Mouse (Mus musculus): ENCODE measurements around the gene Gm20388. TPM values are rescaled to one million over a fixed set of nuclear protein-coding genes. Genes with fewer than 3 reads are reported as not detected.
"Not testable (repeated sequence)": the region's sequence is repeated elsewhere in the genome, so short reads cannot be mapped to it uniquely, and the experiment has no call there.

The Gm20388 gene
- polyA plus RNA-seq, 1 experiment from 2014 or later: not detected

DNA sequence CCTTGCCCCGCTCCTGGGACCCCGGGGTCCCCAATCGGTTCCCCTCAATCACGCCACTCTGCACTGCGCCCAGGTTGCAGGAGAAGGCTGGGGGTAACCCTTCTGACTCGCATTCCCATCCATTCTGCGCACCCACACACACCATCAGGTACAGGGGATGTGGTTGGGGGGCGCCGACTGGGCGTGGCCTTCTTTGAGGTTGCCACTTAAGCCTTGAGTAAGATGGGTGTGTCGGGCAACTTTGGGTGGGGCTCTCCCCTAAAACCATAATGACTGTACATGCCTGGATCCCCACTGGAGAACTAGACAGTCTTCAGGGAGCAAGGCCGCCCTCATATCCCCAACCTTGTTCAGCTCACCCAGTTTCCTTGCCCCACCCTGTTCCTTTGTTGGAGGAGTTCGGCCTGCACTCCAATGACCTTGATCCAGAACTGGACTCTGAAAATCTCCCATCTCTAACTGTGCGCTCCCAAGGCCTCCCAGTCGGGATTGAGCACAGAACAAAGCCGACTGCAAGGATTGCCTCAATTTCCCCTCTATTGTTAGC is 3501.2 kb downstream of the Gm20388 start:
- Histone ChIP-seq H3K36me3 (ENCODE audit: control insufficient read depth, insufficient read depth, low read length) (no peaks in the 10 kb centered on the region), H3K4me2 (ENCODE audit: low read length) (peak overlapping the region; percentile 56), H3K9ac (ENCODE audit: low read length) (no peak overlapping the region), H3K27ac (replicated peaks in 1 of 2; ENCODE audit: control insufficient read depth in 1 of 2, insufficient read depth in 1 of 2, low read depth in 2 of 2, low read length in 2 of 2) (no peak overlapping the region), H3K9me3 (ENCODE audit: control insufficient read depth, low read length) (no peaks in the 10 kb centered on the region), H3K4me1 (ENCODE audit: control insufficient read depth in 2 of 2, insufficient read depth in 2 of 2, low read length in 2 of 2) (peaks cover 27 to 30% of the 10 kb centered on the region in 2 experiments), H3K4me3 (ENCODE audit: control insufficient read depth in 1 of 2, insufficient read depth in 1 of 2, low read depth in 1 of 2, low read length in 2 of 2) (peak overlapping the region; percentile 33), H3K27me3 (ENCODE audit: control insufficient read depth, insufficient read depth, low read length) (peaks cover 52% of the 10 kb centered on the region)
- 12% methylated on average over 16 of the region's 16 CpGs for WGBS
- ATAC-seq (ENCODE audit: insufficient number of reproducible peaks, insufficient read depth, low FRiP score, low read depth): peak; percentile 10; the same call in 1 of the 2 replicates

DNA sequence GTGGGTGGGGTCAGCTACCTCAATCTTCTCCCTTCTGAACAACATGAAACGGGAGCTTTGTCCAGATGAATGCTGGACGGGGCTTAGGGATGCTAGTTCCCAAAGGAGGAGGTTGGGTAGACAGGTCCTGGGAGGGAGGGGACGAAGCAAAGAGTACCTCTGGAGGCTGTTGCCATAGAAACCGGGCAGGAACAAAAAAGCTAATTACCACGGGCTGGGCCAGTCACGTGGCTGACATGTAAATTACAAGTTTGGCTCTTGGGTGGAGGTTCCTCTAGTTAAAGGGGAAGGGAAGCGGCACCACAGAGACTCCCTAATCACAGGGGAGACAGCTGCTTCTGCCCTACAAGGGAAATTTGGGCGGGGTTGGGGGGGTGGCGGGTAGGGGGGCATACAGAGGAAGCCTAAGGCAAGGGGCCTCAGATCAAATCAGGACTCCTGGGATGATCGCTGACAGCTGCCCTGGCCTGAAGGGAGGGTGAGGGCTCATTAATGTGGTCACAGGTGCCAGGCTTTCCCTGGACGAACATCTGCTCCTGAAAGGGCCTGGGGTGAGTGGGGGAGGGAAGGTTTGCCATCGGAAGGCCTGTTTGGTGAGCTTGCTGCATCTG is 3502.0 kb downstream of the Gm20388 start:
- no peak overlapping the region for H3K4me2 ChIP-seq (ENCODE audit: low read length)

DNA sequence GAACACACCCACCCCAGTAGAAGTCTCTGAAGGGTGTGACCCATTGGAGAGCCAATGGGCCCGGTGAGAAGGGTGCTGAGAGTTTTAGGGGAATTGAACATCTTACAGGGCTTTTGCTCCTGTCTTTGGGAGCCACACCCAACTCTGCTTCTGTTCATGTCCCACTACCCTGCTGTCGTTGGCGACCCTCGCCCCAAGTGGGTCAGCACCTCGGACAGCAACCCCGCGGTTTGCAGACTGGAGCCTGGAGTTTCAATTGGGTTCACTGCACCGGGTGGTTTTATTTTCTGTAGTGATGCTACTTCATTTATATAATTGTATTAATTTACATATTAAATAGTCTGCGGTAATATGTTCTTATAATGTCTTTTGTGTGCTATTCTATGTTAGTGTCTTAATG is 3503.6 kb downstream of the Gm20388 start:
- Histone ChIP-seq H3K4me3 (ENCODE audit: control insufficient read depth in 1 of 2, insufficient read depth in 1 of 2, low read depth in 1 of 2, low read length in 2 of 2) (no peak overlapping the region), H3K27me3 (ENCODE audit: control insufficient read depth, insufficient read depth, low read length) (peaks cover 46% of the 10 kb centered on the region), H3K4me1 (ENCODE audit: control insufficient read depth in 2 of 2, insufficient read depth in 2 of 2, low read length in 2 of 2) (peaks cover 16 to 26% of the 10 kb centered on the region in 2 experiments), H3K4me2 (ENCODE audit: low read length) (no peak overlapping the region), H3K36me3 (ENCODE audit: control insufficient read depth, insufficient read depth, low read length) (no peaks in the 10 kb centered on the region), H3K27ac (replicated peaks in 1 of 2; ENCODE audit: control insufficient read depth in 1 of 2, insufficient read depth in 1 of 2, low read depth in 2 of 2, low read length in 2 of 2) (no peak overlapping the region), H3K9ac (ENCODE audit: low read length) (no peak overlapping the region), H3K9me3 (ENCODE audit: control insufficient read depth, low read length) (no peaks in the 10 kb centered on the region)
- ATAC-seq (ENCODE audit: insufficient number of reproducible peaks, insufficient read depth, low FRiP score, low read depth): no peak
- 7% methylated on average over 9 of the region's 9 CpGs for WGBS

More for the DNA sequence above, 3502.0 kb downstream of the Gm20388 start:
- Histone ChIP-seq H3K9me3 (ENCODE audit: control insufficient read depth, low read length) (no peaks in the 10 kb centered on the region), H3K4me1 (ENCODE audit: control insufficient read depth in 2 of 2, insufficient read depth in 2 of 2, low read length in 2 of 2) (peaks cover 27 to 30% of the 10 kb centered on the region in 2 experiments), H3K36me3 (ENCODE audit: control insufficient read depth, insufficient read depth, low read length) (no peaks in the 10 kb centered on the region), H3K27ac (replicated peaks in 1 of 2; ENCODE audit: control insufficient read depth in 1 of 2, insufficient read depth in 1 of 2, low read depth in 2 of 2, low read length in 2 of 2) (no peak overlapping the region), H3K27me3 (ENCODE audit: control insufficient read depth, insufficient read depth, low read length) (peaks cover 48% of the 10 kb centered on the region), H3K9ac (ENCODE audit: low read length) (no peak overlapping the region), H3K4me3 (ENCODE audit: control insufficient read depth in 1 of 2, insufficient read depth in 1 of 2, low read depth in 1 of 2, low read length in 2 of 2) (no peak overlapping the region)
- ATAC-seq (ENCODE audit: insufficient number of reproducible peaks, insufficient read depth, low FRiP score, low read depth): no peak
- 6% methylated on average over 12 of the region's 12 CpGs for WGBS

DNA sequence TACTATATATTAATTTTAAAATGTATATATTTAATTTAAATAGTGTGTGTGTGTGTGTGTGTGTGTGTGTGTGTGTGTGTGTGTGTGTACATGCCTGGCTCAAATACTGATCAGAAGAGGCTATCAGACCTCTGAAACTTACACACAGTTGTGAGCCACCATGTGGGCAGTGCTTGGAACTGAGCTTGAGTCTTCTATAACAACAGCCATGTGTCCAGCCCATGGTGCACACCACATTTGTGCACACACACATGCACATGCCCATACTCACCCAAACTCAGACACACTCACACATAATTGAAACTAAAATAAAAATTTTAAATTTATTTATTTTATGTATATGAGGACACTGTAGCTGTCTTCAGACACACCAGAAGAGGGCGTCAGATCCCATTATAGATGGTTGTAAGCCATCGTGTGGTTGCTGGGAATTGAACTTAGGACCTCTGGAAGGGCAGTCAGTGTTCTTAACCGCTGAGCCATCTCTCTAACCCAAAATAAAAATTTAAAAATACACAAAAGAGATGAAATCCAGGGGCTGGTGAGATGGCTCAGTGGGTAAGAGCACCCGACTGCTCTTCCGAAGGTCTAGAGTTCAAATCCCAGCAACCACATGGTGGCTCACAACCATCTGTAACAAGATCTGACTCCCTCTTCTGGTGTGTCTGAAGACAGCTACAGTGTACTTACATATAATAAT is 3504.5 kb downstream of the Gm20388 start:
- H3K9ac ChIP-seq (ENCODE audit: low read length); H3K4me3 ChIP-seq (ENCODE audit: control insufficient read depth in 1 of 2, insufficient read depth in 1 of 2, low read depth in 1 of 2, low read length in 2 of 2); H3K27ac ChIP-seq (replicated peaks in 1 of 2; ENCODE audit: control insufficient read depth in 1 of 2, insufficient read depth in 1 of 2, low read depth in 2 of 2, low read length in 2 of 2); H3K9me3 ChIP-seq (ENCODE audit: control insufficient read depth, low read length); ATAC-seq (ENCODE audit: insufficient number of reproducible peaks, insufficient read depth, low FRiP score, low read depth); H3K4me2 ChIP-seq (ENCODE audit: low read length); H3K36me3 ChIP-seq (ENCODE audit: control insufficient read depth, insufficient read depth, low read length): not testable (repeated sequence)
- H3K4me1 ChIP-seq (ENCODE audit: control insufficient read depth in 2 of 2, insufficient read depth in 2 of 2, low read length in 2 of 2): peaks cover 7 to 17% of the 10 kb centered on the region in 2 experiments
- 71% methylated on average over 5 of the region's 5 CpGs for WGBS
- peaks cover 43% of the 10 kb centered on the region for H3K27me3 ChIP-seq (ENCODE audit: control insufficient read depth, insufficient read depth, low read length)

DNA sequence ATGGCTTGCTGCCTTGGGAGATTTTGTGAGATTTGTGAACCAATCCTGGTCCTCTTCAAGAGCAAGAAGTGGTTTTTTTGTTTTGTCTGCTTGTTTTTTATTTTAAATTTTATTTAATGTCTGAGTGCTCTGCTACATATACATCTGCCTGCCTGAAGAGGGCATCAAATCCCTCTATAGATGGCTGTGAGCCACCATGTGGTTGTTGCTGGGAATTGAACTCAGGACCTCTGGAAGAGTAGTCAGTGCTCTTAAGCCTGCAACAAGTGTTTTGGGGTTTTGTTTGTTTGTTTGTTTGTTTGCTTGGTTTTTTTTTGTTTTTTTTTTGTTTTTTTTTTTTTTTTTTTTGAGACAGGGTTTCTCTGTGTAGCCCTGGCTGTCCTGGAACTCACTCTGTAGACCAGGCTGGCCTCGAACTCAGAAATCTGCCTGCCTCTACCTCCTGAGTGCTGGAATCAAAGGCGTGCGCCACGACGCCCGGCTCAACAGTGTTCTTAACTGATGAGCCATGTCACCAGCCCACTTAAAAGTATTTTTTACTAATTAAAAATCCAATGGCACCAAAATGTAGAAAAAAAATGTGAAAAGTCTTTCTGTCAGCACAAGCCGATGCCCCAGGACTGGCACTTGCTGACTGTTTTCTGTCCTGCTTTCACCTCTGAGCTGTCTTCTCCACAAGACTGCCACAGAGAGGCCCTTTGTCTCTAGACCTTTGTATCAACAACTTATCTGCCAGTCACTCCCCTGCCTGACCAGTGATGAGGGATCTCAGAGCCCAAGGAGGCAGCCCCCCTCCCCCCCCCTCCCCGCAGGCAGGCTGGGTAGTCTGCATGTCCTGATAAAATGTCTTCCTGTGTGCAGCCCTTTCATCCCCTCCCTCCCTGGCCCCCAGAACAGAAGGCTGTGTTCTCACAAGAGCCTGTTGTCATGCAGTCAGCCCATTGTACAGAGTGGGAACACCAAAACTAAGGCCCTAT is 3505.6 kb downstream of the Gm20388 start:
- H3K27ac ChIP-seq (replicated peaks in 1 of 2; ENCODE audit: control insufficient read depth in 1 of 2, insufficient read depth in 1 of 2, low read depth in 2 of 2, low read length in 2 of 2): no peak overlapping the region
- H3K4me1 ChIP-seq (ENCODE audit: control insufficient read depth in 2 of 2, insufficient read depth in 2 of 2, low read length in 2 of 2): peaks cover 0 to 6% of the 10 kb centered on the region in 2 experiments; a peak in 1 of 4 replicates
- H3K9ac ChIP-seq (ENCODE audit: low read length): no peak overlapping the region
- peaks cover 32% of the 10 kb centered on the region for H3K27me3 ChIP-seq (ENCODE audit: control insufficient read depth, insufficient read depth, low read length)
- H3K4me2 ChIP-seq (ENCODE audit: low read length): no peak overlapping the region
- WGBS: 48% methylated on average over 8 of the region's 8 CpGs
- no peaks in the 10 kb centered on the region for H3K36me3 ChIP-seq (ENCODE audit: control insufficient read depth, insufficient read depth, low read length)
- no peak for ATAC-seq (ENCODE audit: insufficient number of reproducible peaks, insufficient read depth, low FRiP score, low read depth)
- no peaks in the 10 kb centered on the region for H3K9me3 ChIP-seq (ENCODE audit: control insufficient read depth, low read length)
- no peak overlapping the region for H3K4me3 ChIP-seq (ENCODE audit: control insufficient read depth in 1 of 2, insufficient read depth in 1 of 2, low read depth in 1 of 2, low read length in 2 of 2)

DNA sequence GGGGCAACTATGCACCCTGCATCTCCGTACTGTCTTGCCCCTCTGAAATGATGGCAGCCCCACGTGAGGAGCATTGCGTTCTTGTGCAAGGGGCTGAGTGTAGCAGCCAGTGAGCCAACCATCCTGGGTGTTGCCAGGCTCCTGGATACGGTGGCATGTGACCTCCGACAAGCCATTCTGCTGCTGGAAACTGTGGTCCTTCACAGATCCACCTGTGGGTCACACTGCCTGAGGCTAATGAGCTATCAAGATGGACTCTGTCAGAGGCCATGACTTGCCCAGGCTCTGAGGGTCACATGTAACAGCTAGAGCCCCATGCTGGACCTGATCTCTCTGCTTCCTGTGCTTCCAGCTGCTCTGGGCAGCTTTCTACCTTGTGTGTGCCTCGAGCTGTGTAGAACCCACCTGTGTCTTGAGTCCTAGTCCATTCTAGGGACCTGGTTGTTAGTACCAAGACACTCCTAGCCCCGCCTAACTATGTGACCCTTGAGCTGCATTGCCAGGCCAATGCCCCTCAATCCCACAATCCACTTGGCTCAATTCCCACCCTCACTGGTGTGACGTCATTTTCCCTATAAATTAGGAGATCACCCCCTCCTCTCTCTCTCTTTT is 3506.4 kb downstream of the Gm20388 start:
- H3K4me3 ChIP-seq (ENCODE audit: control insufficient read depth in 1 of 2, insufficient read depth in 1 of 2, low read depth in 1 of 2, low read length in 2 of 2): no peak overlapping the region
- 69% methylated on average over 8 of the region's 8 CpGs for WGBS
- no peaks in the 10 kb centered on the region for H3K36me3 ChIP-seq (ENCODE audit: control insufficient read depth, insufficient read depth, low read length)
- peaks cover 24% of the 10 kb centered on the region for H3K27me3 ChIP-seq (ENCODE audit: control insufficient read depth, insufficient read depth, low read length)
- no peak overlapping the region for H3K27ac ChIP-seq (replicated peaks in 1 of 2; ENCODE audit: control insufficient read depth in 1 of 2, insufficient read depth in 1 of 2, low read depth in 2 of 2, low read length in 2 of 2)
- ATAC-seq (ENCODE audit: insufficient number of reproducible peaks, insufficient read depth, low FRiP score, low read depth): no peak
- H3K4me1 ChIP-seq (ENCODE audit: control insufficient read depth in 2 of 2, insufficient read depth in 2 of 2, low read length in 2 of 2): peaks cover 0 to under 1% of the 10 kb centered on the region in 2 experiments; a peak in 1 of 4 replicates
- no peak overlapping the region for H3K9ac ChIP-seq (ENCODE audit: low read length)
- H3K9me3 ChIP-seq (ENCODE audit: control insufficient read depth, low read length): no peaks in the 10 kb centered on the region
- H3K4me2 ChIP-seq (ENCODE audit: low read length): no peak overlapping the region

DNA sequence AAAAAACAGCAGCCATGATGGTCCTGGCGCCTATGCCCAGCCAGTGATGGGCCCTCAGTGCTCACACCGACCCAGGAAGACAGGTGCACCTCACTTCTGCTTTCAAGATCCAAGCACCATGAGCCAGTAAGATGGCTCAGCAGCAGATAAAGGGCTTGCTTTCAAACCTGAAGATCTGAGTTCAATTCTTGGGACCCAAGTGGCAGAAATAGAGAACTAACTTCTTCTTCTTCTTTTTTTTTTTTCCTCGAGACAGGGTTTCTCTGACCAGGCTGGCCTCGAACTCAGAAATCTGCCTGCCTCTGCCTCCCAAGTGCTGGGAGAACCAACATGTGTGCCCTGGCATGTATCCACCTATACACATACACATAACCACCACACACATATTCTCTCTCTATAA is 3509.1 kb downstream of the Gm20388 start:
- WGBS: 78% methylated on average over 4 of the region's 4 CpGs

More for the DNA sequence above, 3509.1 kb downstream of the Gm20388 start:
- H3K27me3 ChIP-seq (ENCODE audit: control insufficient read depth, insufficient read depth, low read length): no peaks in the 10 kb centered on the region
- H3K27ac ChIP-seq (replicated peaks in 1 of 2; ENCODE audit: control insufficient read depth in 1 of 2, insufficient read depth in 1 of 2, low read depth in 2 of 2, low read length in 2 of 2): no peak overlapping the region
- no peaks in the 10 kb centered on the region for H3K36me3 ChIP-seq (ENCODE audit: control insufficient read depth, insufficient read depth, low read length)
- H3K4me1 ChIP-seq (ENCODE audit: control insufficient read depth in 2 of 2, insufficient read depth in 2 of 2, low read length in 2 of 2): peaks cover 0 to 7% of the 10 kb centered on the region in 2 experiments; a peak in 1 of 4 replicates
- no peak overlapping the region for H3K4me3 ChIP-seq (ENCODE audit: control insufficient read depth in 1 of 2, insufficient read depth in 1 of 2, low read depth in 1 of 2, low read length in 2 of 2)
- no peak overlapping the region for H3K9ac ChIP-seq (ENCODE audit: low read length)
- H3K9me3 ChIP-seq (ENCODE audit: control insufficient read depth, low read length): no peaks in the 10 kb centered on the region
- H3K4me2 ChIP-seq (ENCODE audit: low read length): no peak overlapping the region
- no peak for ATAC-seq (ENCODE audit: insufficient number of reproducible peaks, insufficient read depth, low FRiP score, low read depth)

Data from heart, embryonic 14.5 days (tissue).